Mouse (Mus musculus) myocyte (in vitro differentiated cells): ENCODE results near the gene Trim6.
"Not testable (repeated sequence)": the region's sequence is repeated elsewhere in the genome, so short reads cannot be mapped to it uniquely, and the experiment has no call there.

Experiments used
- POLR2A ChIP-seq: IDR thresholded peaks from one replicate; pipeline ENCODE4 v1.6.1; 2011; ENCODE audit warnings: low read depth, mild to moderate bottlenecking, control low read depth, moderate library complexity; ENCODE audit not compliant: insufficient read length
- USF1 ChIP-seq: IDR thresholded peaks from one replicate; pipeline ENCODE4 v1.6.1; 2011; ENCODE audit warnings: low read depth, mild to moderate bottlenecking, control low read depth, moderate library complexity

DNA sequence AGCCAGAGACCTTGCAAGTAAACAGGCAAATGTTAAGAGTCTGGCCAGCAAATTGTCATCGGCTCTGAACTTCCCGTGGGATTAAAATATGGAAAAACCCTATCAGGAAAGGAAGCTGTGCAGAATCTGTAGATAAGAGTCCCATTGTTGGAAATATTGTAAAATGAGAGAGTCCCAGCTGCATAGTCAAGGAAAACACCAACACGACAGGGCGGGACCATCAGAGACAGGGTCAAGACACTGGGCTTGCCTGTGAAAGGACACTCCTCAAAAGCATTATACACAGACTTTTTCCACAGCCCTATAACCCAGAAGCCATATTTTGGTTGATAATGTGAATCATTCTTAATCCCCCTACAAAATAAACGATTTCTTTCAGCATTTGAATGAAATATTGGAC, 46.7 kb downstream of the Trim6 start:
- TF ChIP-seq USF1, POLR2A: not testable (repeated sequence)
